Mouse (Mus musculus) liver, embryonic 18 days (tissue): Measurements from ENCODE around the gene Slc35f4. TPM values are rescaled to one million over a fixed set of nuclear protein-coding genes. Genes with fewer than 3 reads are reported as not detected.

Experiments
- polyA plus RNA-seq: library from polyadenylated mRNA; depleted of rRNA; stranded (reverse); fragments of >200 nt; gene quantifications from 2 replicates; pipeline ENCODE4 v1.2.3, GENCODE M21; 2012; rRNA removed

Slc35f4 gene
- not detected in 2 replicates for polyA plus RNA-seq

DNA sequence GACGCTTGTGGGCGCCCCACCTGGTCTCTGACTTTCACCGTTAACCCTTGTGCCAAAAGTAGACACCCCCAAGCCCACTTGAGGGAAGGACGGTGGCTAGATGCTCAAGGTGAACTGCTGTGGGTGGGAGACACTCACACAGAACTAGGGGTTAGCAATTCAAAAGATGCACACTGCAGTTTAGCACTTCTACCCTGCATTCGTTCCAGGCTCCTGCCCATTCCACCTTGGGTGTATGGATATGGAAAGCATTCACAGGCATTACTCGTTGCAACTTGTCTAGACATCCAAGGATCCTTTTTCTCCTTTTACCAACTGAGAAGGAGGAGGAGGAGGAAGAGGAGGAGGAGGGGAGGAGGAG is at the start of gene Slc35f4:
Gene Slc35f4, minus strand, starts transcription at position 116 of the 361 bp plus-strand sequence.

